Mouse (Mus musculus): ENCODE measurements around the gene Zmym2.

DNA sequence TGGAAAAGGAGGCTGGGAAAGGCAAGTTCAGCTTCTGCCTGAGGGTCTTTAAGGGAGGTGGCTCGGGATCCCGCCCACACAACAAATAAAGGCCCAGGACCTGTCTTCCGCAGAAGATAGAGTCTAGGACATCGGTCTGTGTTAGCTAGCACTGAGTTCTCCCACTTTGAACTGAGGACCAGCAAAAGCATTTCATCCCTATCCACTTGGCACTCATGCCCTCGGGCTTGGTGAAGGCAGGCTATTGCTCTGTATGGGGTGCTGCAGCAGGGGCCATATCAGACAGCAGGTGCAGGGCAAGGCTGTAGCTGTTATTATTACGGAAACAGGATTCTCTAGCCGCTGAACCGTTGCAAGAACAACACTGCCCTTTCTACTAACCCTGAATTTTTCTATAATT lies 83.2 kb downstream of the Zmym2 start:
- no peak for TF ChIP-seq CTCF (IDR thresholded peaks at IDR 0.05; ENCODE audit: borderline replicate concordance, extremely low read depth, insufficient read depth, insufficient read length)
- no peak for TF ChIP-seq POLR2A (IDR thresholded peaks at IDR 0.05; ENCODE audit: borderline replicate concordance, extremely low read depth, insufficient read depth, insufficient read length, poor library complexity, severe bottlenecking)

Measured in brain, embryonic 14.5 days (tissue).